Mouse (Mus musculus) stomach, postnatal 0 days (tissue): ENCODE results near the gene Inava.

Experiments
- CTCF ChIP-seq: IDR thresholded peaks from 2 replicates; pipeline ENCODE4 v1.5.1; 2016; ENCODE audit warnings: antibody characterized with exemption, low read depth, mild to moderate bottlenecking, moderate library complexity
- EP300 ChIP-seq: optimal IDR thresholded peaks from 2 replicates; pipeline ENCODE3; 2016; ENCODE audit warnings: antibody characterized with exemption

GRCm38 (mm10) chr1:136228328-136229039 is 5.6 kb downstream of the Inava start:
- no peak for TF ChIP-seq CTCF
- no peak for TF ChIP-seq EP300
